Mouse (Mus musculus): ENCODE results near the gene Dhx37.

The Dhx37 gene

DNA sequence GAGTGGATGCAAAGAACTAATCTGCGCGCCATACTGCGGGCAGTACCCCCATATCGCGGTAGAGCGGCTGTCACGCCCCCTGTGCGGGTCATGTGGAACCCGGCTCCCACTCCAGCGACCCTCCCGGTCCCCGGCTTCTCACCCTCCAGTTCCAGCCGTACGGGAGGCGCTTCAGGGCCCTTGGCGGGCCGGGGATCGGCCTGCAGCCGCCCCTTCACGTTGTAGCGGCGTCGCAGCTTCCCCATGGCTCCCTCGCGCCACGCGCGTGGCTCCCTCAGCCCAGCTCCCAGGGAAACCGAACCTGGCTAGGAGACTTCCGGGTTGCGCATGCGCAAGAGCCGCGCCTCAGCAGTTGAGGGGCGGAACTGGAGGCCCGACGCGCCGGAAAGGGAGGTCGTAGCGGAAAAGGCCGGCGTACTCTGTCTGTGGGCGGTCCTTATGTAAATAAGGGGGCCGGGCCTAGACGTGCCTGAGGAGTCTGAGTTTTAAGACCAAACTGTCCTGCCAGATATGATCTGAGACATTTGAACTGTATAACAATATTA, at the start of gene Dhx37:
TSS of gene Dhx37 (minus strand) at position 329 of the 545 bp plus-strand sequence.
- DNase-seq (ENCODE audit: low read depth) = peak; percentile 98

DNA sequence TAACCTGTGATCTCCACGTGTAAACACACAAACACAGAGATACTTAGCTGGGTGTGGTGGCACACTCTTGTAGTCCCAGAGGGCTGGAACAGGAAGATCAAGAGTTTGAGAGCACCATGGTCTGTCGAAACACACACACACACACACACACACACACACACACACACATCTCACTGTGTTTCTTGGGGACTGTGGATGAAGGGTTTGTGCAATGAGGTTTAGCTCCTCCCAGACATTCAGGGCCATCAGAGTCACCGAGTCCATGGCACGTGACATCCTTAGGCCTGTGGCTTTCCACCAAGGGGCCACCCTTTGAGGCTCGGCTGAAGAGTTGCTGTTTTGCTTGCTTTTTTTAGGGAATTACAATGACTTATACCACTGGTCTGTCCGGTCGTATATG, 48.6 kb upstream of the Dhx37 start:
- DNase-seq (ENCODE audit: low read depth) = no peak

DNA sequence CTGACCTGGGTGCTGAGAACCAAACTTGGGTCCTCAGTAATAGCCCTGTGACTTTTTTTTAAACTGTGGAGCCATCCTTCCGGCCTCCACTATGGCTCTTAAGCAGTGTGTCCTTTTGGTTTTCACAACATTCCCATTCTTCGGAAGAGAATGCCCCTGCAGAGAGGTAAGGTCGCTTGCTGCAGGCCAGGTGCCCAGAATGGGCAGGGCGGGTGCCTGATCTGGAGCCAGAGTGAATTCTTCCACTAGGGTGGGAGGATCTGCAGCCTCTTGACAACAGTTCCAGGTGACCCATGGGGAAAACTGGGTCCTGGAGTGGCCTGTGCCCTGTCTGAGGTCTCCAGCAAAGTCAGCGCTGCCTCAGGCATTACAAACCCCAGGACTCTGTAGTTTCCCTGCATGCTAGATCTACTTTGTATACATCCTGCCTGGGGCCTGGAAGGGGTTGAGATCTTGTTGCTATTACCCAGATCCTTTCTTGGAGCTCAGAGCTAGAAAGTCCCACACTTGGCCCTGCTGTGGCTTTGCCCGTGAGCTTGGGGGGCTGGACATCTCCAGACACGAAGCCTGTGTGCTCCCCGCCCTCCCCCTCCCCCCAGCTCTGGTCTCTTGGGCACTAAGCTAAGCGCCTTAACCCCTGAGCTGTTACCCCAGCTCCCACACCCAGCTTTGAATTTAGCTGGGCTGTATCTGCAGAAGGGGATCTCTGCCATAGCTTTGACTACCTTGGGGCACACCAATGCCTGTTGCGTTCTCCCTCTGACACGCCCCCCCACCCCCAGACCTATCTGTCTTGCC, 46.7 kb upstream of the Dhx37 start:
- DNase-seq (ENCODE audit: low read depth) = no peak

DNA sequence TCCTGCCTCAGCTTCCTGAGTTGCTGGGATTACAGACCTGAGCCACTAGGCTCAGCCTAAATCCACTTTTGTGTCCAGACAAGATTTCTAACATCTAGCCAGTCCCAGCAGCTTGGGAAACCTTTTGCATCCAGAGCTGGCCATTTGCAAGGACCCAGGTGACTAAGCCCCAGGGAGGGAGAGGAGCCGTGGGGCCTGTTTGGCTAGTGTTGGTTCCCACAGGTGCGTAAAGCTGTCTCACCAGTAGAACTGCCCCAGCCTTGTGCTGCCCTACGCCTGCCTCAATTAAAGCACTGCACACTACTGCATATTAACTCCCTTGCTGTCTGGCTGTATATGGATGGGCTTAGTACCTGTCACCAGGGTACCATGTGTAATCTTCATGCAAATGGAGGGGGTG, 45.5 kb upstream of the Dhx37 start:
- DNase-seq (ENCODE audit: low read depth) = no peak

DNA sequence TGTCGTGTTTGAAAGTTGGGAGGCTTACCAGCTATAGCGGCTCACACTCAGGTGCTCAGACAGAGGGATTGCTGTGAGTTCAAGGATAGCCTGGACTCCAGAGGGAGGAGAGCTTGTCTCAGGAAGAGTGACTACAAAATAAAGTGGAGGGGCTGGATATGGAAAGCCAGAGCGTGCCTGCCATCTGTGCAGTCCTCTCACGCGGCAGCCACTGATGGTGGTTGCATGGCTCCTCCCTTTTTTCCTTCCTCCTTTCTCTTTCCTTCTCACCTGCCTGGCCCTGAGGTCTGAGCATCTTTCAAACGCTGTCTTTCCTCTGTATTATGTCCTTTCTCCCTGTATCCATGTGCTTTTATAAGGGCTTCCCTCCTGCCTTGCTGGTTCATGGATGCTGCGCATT, 44.1 kb upstream of the Dhx37 start:
- no peak for DNase-seq (ENCODE audit: low read depth)

DNA sequence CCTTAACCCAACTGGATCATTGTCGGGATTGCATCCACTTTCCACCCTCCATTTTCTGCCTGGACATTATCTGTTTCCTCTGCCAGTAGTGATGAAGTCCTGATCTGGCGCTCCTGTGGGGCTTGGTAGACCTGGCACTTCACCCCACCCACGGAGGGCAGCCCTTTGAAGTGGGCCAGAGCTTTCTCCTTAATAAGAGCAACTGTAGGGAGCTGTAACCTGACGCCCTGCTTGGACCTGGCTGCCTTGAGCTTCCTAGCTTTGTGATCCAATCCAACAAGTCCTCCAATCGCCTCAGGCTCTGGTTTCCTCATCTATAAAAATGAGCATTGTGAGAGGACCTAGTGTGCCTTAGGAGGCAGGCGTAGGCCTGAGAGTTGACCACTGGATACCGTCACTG, 43.6 kb upstream of the Dhx37 start:
- DNase-seq (ENCODE audit: low read depth) = no peak

DNA sequence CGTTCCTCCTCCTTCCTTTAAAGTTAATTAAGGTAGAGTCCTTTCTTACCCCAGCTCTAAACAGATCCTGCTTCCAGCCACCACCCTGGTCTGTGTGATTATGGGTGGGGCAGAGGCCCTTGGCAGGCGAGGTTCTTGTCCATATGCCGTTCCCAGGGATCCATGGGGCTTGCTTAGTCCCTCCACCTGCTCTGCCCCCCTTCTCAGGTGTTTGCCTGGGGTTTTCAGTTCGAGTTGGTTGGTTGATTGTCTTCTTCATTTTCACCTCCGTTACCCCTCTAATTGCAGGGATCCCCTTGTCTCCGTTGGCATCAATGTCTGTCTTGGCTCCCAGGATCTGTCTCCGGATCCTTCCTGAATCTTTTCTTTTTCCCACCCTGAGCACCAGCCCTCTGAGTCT, 42.9 kb upstream of the Dhx37 start:
- no peak for DNase-seq (ENCODE audit: low read depth)

DNA sequence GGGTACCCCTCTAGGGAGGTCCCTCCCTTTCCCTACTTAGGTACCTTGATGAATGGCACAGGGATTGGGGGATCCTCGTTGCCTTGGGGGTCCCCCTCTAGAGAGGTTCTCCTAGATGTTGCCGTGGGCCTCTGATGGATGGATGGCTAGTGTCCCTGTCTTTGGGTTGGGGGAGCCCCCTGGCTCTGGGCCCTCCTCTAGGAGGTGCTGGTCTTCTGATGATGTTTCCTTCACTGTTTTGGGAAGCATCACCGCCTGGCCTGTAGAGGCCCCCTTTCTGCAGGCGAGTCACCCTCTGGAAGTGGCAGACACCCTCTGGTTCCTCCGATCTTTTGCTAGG, 42.3 kb upstream of the Dhx37 start:
- no peak for DNase-seq (ENCODE audit: low read depth)

DNA sequence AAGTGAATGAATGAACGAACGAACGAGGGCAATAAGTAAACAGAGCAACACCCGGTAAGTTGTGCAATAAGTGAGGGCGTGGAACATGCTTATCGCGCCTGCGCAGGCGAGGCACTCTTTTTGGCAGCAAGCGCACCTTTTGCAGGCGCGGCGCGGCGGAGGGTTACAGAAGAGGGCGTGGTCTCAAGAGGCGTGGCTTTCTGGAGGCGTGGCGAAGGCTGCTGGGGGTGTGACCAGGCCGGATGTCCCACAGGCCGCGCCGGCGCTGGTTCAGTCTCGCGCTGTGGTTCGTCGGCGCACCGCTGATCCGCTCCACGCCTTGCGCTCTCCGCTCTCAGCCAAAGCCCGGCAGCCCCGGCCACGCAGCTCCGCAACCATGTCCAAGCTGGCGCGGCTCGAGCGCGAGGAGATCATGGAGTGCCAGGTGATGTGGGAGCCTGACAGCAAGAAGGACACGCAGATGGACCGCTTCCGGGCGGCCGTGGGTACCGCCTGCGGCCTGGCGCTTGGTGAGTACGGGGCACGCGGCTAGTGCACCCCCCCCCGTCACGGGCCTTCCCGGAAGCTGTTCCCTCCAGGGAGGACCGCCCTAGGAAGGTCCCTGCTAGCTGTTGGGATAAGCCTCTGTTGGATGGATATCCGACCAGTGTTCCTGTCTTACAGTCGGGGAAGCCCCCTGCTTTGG, 41.8 kb upstream of the Dhx37 start, which contains the start of gene Aacs:
TSS of gene Aacs (plus strand) at position 214 of the 685 bp plus-strand sequence.
- peak; percentile 98 for DNase-seq (ENCODE audit: low read depth)

DNA sequence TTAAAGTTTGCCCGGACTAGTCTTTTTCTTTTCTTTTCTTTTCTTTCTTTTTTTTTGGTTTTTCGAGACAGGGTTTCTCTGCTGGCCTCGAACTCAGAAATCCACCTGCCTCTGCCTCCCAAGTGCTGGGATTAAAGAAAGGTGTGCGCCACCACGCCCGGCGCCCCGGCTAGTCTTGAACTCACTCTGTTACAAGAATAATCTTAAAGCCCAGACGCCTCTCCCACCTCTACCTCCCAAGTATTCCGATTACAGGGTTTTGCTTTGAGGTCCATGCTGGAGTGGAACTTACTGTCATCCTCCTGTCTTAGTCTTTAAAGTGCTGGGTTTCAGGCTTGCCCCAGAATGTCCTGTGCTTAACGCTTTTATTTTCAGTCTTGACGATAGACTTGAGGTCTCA, 41.1 kb upstream of the Dhx37 start:
- DNase-seq (ENCODE audit: low read depth) = no peak

DNA sequence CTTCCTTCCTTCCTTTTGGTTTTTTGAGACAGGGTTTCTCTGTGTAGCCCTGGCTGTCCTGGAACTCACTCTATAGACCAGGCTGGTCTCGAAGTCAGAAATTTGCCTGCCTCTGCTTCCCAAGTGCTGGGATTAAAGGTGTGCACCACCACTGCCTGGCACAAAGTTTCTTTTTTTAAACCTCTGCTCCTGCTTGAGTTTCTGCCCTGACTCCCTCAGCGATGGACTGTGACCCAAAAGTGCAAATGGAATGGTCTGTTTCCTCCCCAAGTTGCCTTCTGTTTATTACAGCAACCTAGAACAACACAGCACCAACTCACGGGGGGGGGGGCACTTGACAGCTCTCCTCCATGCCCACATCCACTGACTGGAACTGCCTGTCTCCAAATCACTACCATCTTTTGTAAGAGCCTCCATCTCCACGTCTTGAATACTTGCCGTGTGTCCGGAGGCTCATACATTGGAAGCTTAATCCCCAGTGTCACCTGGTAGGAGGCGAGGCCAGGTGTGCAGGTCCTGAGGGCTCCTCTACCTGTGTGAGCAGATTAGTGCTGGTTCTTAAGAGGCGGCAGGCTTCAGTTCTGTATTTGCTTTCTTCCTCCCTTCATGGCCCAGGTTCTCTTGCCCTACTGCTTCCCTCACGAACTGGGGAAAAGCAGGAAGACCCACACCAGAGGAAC, 39.0 kb upstream of the Dhx37 start:
- DNase-seq (ENCODE audit: low read depth) = no peak

DNA sequence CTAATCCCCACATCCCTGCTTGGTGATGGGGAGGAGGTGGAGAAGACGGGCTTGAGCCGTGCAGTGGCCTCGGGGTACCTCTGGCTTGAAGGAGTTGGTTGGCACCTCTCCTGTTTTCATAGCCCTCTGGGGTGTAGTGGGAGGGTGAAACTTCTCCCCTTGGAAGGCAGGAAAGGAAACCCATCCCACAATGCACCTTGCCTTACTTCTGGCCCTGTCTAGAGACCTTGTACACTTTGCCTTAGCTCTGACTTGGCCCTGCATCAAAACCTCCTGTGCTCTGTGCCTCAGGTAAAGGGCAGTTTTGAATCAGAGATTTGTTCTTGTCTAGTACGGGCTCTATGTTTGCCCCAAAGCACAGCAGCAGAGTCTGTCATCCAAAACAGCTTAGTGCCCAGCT, 36.8 kb upstream of the Dhx37 start:
- no peak for DNase-seq (ENCODE audit: low read depth)

DNA sequence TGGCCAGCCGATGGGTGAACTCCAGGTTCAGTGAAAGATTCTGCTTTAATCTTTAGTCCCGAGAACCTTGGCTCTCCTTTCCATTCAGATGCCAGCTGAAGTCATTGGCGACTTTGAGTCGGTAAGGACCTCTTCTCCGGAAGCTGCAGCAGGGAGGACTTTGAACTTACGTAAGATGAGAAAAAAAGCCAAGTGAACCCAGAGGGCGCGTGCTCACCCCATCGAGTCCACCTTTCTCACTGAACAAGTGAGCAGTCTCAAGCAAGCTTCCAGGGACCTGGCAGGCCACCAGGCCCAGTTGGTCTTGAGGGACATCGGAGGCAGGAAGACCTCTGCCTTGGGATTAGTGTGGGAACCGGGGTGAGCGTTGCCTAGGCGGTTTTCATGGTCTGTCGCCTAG, 33.3 kb upstream of the Dhx37 start:
- no peak for DNase-seq (ENCODE audit: low read depth)

DNA sequence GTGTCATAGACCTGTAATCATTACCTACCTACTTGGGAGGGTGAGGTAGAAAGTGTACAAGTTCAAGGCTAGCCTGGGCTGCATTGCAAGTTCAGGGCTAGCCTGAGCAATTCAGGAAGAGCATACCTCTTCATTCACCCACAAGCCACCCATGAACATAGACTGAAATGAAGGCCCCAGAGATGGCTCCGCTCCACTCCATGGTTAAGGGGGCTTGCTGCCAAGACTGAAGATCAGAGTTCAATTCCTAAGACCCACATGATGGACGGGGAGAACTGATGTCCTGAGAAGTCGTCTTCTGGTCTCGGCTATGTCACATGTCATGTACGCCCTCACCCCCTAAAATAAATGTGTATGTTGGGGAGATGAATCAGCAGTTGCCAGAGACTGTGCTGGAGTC, 32.6 kb upstream of the Dhx37 start:
- no peak for DNase-seq (ENCODE audit: low read depth)

DNA sequence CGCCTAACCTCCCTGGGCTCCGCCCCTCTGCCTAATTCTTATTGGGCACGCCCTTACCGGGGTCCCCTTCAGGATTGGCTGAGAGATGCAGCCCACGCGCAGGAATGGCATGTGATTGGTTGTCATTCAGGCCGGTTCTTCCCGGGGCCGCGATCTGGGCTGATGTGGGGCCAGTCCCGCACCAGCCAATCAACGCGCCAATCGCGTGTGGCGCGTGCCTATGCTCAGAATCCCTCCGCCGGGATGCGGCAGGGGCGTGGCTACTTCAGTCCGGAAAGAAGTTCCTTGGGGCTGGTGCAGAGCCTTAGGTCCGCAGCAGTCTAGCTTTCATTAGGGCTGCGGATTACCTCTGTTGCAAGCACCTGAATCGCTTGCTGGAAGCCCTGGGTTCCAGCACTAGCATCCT, 31.8 kb upstream of the Dhx37 start:
- DNase-seq (ENCODE audit: low read depth) = peak; percentile 98

DNA sequence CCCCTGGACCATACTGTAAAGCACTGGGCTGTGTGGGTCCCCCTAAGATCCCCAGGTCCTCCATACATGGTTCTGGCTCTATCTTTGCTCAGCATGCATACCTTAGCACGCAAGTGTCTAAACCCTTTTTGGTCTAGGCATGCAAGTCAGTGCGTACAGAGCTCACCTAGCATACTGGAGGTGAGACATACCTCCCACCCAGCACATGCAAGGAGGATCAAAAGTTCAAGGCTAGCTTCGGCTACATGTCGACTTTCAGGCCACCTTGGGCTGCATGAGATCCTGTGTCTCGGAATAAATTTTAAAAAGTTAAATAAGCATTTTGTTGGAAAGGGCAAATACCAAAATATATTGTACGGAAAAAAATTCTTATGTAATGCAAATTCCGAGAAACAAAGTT, 31.3 kb upstream of the Dhx37 start:
- no peak for DNase-seq (ENCODE audit: low read depth)

DNA sequence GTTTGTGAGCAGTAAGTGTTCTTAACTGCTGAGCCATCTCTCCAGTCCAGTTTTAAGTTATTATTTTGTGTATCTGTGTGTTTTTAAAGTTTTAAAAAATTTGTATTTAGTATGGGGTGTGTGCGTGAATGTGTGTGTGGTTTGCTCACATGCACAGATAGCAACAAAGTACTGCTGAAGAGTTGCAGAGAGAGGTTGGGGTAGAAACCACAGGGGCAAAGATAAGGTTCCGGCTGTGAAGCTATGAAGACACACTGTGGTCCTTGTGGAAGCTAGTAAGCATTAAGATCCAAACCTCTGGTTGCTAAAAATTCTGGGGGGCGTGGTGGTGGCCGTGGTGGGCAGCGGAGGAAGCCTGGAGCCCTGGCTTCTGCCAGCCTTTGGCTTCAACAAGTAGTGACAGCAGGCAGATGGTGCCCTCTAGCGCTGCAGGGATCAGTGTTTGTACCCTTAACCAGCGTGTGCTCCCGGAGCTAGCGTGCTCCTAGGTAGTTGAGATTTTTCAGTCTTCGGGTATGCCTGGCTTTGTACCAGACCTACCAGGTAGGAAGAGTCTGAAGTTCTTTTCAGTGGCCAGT, 28.0 kb upstream of the Dhx37 start:
- DNase-seq (ENCODE audit: low read depth) = peak; percentile 68

DNA sequence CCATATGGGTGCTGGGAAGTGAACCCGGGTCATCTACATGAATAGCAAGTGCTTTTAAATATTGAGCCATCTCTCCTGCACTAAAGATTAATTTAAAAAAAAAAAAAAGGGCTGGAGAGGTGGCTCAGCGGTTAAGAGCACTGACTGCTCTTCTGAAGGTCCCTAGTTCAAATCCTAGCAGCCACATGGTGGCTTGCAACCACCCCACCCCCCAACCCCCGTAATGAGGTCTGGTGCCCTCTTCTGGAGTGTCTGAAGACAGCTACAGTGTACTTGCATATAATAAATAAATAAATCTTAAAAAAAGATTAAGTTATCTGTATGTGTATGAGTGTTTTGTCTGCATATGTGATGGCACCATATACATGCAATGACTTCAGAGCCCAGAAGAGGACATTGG, 26.7 kb upstream of the Dhx37 start:
- DNase-seq (ENCODE audit: low read depth) = peak; percentile 31

DNA sequence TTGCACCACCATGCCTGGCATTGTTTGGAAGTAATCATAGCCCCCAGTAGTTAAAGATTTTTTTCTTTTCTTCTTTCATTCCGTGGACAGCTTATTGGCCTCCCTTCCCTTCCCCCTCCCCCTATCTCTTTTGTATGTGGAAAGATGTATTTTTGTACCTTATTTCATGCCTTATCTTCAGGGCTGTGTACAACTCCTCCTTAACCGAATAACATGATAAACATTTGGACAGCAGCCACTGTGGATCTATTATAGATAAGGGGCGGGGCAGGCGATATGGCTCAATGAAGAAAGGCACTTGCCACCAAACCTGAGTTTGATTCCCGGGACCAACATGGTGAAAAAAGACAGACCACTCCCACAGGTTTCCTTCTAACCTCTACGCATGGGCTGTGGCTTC, 23.6 kb upstream of the Dhx37 start:
- DNase-seq (ENCODE audit: low read depth) = no peak

DNA sequence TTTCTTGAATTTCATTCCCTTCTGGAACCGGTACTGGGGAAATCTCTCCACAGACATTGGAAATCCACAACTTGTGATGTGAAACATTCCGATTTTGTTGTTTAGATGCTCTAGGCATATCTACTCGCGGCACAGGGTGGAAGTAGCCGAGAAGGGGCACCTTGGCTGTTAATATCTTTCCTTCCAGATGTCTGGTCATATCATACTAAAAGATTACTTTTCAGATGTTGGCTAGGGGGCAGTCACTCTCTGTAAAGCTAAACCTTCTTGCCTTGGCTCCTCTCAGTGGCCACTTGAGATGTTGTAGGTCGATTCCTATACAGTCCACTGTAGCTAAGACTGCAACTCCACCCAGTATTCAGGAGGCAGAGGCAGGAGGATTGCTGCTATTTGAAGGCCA, 22.2 kb upstream of the Dhx37 start:
- DNase-seq (ENCODE audit: low read depth) = no peak

DNA sequence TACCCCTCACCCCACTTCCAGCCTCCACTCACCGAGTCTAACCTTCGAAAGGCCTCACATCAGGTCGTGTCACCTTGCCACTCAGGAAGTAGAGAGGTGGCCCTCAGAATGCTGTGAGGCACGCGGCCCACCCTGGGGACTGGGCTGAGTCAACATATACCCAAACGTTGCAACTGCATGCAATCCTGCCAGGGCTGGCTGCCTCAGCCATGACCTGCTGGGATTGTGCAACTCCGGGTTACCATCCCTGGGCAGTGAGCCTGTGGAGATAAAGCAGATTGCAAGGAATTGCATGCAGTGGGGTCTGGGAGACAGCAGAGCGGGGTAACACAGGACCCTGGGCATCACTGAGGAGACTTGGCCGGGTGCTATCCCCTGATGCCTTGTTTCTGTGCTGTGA, 18.7 kb upstream of the Dhx37 start:
- DNase-seq (ENCODE audit: low read depth) = no peak

DNA sequence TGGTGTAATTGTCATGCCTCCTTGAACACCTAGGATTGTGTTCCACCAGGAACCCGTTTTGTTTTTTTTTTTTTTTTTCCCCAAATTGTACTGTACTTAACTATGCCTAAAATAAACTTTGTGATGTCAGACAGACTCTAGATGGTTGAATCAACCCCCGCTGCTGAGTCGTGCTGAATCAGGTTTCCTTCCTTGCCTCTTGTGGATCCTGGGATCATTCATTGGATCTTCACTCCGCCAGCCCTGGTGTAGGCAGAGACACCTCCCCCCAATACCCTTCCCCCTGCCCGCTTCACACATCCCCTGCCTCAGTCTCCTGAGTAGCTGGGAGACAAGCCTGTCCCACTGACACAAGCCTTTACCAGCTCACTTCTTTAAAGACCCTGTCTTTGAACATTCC, 15.4 kb upstream of the Dhx37 start:
- DNase-seq (ENCODE audit: low read depth) = no peak

DNA sequence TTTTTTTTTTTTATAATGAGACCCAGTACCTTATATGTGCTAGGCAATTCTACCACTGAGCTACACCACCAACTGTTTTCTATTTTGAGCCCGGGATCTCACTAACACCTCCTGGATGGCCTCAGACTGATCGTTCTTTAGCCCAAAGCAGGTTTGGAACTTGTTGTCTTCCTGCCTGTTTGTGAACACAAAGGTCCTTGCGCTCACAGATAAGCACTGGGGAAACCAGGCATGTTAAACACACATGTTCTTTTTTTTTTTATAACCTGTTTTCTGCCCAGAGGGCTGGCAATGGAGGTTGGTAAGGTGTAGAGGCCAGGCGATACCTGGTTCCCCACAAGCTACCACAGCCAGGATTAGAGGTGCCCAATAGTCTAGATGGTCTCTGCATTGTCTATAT, 14.7 kb upstream of the Dhx37 start:
- no peak for DNase-seq (ENCODE audit: low read depth)

Measured in induced T-regulatory cell, adult 2 months (primary cell).